Mouse (Mus musculus): Measurements from ENCODE around the gene Comt.

The Comt gene

GRCm38 (mm10) chr16:18426802-18427280, at the start of gene Comt:
Comt (minus strand) TSS chr16:18426852.
- DNase-seq = no peak

GRCm38 (mm10) chr16:18474021-18474420, 47.4 kb upstream of the Comt start:
- peak; percentile 24 for DNase-seq

- peak; percentile 77 for DNase-seq
Measured at GRCm38 (mm10) chr16:18472976-18473375, 46.3 kb upstream of the Comt start.

- peak; percentile 9 for DNase-seq
Measured at GRCm38 (mm10) chr16:18472416-18472815, 45.8 kb upstream of the Comt start.

- no peak for DNase-seq
Measured at GRCm38 (mm10) chr16:18471976-18472375, 45.3 kb upstream of the Comt start.

- DNase-seq = peak; percentile 29
Measured at GRCm38 (mm10) chr16:18471381-18471955, 44.8 kb upstream of the Comt start.

DNA sequence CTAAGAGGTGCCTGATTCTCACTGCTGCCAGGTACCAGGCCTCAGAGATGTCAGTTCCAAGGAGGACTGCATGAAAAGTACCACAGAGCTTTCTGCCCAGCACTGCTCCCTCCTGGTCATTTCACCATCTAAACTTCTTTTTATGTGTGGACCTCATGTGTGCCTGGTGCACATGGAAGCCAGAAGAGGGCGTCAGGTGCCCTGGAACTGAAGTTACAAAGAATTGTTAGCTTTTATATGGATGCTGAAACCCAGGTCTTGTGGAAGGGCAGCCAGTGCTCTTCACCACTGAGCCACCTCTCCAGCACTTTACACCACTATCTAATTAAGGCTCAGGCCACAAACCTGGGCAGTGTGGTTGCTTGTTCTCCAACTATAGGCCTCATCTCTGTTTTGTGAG, 44.2 kb upstream of the Comt start:
- peak; percentile 24 for DNase-seq

- peak; percentile 58 for DNase-seq
Measured at GRCm38 (mm10) chr16:18464271-18464670, 37.6 kb upstream of the Comt start.

GRCm38 (mm10) chr16:18462598-18462997, 35.9 kb upstream of the Comt start:
- DNase-seq = peak; percentile 62

DNA sequence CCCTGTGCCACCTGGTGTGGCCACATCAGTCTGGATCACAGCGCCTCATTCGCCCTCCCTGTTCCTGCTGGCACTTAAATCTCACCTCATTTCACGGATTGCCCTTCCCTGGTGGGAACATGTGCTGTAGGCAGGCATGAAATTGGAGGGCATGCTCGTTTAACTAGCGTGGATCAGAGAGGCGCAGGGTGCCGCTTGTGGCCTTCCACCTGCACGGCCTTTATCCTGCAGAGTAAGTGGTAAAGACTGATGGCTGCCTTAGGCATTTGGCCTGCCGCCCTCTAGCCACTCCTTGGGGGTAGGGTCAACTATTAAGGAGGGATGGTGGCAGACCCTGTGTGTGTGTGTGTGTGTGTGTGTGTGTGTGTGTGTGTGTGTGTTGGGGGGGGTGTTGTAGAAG, 35.4 kb upstream of the Comt start:
- DNase-seq = peak; percentile 63

DNA sequence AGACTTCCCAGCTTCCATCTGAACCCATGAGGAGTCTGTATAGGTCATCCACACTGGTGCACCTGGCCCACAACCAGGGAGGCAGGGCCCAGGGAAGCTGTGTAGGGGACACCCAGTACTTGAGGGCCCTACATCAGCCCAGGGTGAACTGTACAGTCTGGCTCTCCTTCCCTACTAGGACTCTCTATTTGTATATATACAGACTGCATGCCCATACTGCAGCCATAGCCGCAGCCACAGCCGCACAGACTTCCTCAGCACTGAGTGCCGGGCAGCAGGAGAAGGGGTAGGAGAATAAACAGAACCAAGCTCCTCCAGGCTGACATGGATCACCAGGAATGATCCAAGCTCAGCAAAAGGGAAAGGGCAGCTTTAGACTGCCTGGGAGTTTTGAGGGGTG, 34.2 kb upstream of the Comt start:
- peak; percentile 51 for DNase-seq

- peak; percentile 82 for DNase-seq
Measured at GRCm38 (mm10) chr16:18459955-18460370, 33.3 kb upstream of the Comt start.

DNA sequence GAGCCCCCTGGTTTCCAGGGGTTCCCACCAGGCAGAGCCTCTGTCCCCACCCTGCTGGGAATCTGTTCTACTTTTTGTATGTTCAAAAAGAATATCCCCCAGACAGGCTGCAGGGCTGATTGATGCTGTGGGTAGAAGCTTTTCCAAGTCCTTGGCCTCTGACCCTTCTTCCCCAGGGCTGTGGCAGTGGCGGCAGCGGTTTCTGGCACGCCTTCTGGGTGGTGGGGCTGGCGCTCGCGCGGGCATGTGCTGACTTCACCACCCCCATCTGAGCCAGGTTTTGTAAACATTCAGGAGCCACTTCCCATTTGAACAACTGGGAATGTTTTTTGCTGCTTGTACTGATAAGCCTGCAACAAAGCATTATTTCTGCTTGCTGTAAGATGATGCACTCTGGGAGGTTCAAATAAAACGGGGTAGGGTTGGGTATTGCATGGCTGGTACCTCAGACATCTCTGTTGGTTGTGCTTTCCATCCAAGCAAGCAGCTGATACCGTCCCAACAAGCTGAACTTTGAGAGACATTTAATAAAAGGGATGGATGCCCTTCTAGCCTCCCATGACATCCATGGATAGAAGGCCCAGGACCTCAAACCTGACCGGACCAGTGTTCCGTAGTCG, 32.8 kb upstream of the Comt start:
- DNase-seq = peak; percentile 78

DNA sequence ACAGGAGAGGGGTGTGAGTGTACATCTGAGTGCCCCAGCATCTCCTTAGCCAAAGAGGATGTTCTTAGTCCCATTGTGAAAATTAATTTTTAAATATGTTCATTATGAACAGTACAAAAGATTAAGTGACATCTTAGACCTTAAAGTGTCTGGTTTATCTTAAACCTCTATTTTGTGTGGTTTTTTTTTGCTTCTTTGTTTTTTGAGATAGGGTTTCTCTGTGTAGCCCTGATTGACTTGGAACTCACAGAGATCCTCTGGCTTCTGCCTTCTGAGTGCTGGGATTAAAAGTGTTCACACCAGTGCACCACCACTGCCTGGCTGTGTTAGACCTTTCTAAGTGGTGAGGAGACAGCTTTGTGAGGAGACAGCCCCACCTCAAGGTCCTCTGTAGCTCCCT, 32.0 kb upstream of the Comt start:
- no peak for DNase-seq

- peak; percentile 47 for DNase-seq
Measured at GRCm38 (mm10) chr16:18455407-18455806, 28.8 kb upstream of the Comt start.

GRCm38 (mm10) chr16:18453846-18454245, 27.2 kb upstream of the Comt start:
- DNase-seq = peak; percentile 31

DNA sequence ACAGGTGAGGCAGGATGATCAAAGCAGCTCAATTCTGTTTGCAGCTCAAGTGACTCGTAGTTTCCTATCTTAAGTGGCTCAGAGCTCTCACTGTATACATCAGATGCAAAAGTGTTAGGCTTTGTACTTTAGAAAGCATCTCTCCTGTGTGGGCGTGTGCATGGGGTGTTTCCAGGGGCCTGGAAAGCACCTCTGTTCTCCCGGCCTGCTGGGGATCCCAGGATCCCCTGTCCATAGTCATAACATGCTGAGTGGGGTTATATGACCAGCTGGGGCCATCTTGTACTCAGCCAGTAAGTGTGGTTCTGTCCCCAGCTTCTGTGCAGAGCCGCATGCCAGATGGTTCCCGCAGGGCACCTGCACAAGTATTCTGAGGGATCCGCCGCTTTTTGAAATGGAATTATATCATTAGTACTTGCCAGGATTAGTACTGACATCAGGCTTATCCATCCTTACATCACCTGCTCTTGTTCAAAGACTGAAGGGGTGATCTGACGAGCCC, 25.8 kb upstream of the Comt start:
- DNase-seq = peak; percentile 20

DNA sequence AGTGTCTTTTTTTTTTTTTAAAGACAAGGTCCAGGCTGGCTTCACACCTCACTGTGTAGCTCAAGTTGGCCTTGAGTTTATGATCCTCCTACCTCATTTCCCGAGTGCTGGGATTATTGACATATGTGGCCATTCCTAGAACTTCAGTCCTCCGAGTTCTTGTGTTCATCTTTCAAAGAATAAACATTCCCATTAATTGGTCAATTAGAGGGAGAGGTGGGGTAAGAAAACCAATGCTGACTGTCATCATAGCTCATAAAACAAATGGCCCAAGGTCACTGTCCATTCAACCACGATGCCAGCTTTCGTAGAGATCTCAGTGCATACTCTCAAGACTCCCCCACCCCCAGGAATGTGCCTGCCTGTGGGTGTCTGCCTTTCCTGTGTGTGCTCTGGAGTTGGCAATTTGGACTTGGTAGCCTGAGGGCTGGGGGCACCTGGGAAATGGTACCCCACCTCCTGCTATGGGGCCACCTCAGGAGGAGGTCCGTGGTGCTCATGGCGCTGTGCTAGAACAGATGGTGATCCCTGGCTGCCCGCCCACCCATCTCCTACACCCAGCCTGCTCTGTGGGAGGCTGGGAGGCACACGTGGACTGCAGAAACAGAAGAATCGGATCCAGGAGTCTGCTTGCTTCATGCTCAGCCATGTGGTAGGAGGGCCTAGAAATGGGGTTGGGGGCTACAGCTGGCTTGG, 25.0 kb upstream of the Comt start:
- DNase-seq = peak; percentile 19

DNA sequence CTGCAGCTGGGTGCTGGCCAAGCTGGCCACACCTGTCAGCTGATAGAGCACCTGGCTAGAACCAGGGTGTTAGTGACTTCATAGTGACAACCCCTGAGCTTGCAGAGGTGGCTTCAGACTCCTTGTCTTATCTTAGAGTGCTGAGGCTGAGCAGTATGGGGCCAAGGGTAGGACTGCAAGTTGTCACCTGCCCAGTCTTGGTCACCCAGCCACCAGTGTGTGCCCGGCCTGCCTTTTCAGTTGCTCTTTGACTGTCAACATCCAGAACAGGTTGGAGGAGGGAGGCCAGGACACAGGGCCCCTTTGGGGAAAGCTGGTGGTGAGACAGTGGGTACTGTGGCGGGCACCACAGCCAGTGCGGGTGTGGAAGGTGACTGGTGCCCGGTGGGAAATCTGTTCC, 22.4 kb upstream of the Comt start:
- no peak for DNase-seq

GRCm38 (mm10) chr16:18448104-18448503, 21.5 kb upstream of the Comt start:
- no peak for DNase-seq

DNA sequence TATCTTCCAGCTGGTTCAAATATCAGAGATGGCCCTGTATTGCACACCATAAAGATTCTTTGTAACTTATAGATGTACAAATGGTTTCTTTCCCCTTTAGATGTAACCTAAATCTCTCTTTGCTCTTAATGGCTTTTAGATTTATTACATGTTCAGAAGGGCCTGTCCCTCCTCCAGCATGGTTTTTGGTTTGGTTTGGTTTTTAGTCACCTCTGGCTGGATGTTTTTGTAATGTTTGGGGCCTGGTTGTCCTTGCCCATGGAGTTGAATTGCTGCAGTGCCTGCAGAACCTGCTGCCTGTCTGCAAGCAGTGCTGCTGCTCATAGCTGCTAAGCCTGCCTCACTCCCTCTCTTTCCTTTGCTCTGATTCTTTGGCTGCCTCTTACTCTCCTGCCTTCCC, 20.6 kb upstream of the Comt start:
- DNase-seq = no peak

GRCm38 (mm10) chr16:18443385-18443841, 16.8 kb upstream of the Comt start:
- peak; percentile 99 for DNase-seq

- DNase-seq = no peak
Measured at GRCm38 (mm10) chr16:18436128-18436527, 9.5 kb upstream of the Comt start.

Data from thymus, postnatal 4 days (tissue).